Mouse (Mus musculus) CD4-positive naive resting alpha-beta T cell, adult 57 days (primary cell): ENCODE measurements around the gene Commd4. TPM values are rescaled to one million over a fixed set of nuclear protein-coding genes. Genes with fewer than 3 reads are reported as not detected.

Experiments used
- total RNA-seq: library from RNA; stranded (reverse); gene quantifications from one replicate; pipeline ENCODE4 v1.2.4, GENCODE M21; 2023

Commd4 gene
- total RNA-seq = 96.9 TPM

DNA sequence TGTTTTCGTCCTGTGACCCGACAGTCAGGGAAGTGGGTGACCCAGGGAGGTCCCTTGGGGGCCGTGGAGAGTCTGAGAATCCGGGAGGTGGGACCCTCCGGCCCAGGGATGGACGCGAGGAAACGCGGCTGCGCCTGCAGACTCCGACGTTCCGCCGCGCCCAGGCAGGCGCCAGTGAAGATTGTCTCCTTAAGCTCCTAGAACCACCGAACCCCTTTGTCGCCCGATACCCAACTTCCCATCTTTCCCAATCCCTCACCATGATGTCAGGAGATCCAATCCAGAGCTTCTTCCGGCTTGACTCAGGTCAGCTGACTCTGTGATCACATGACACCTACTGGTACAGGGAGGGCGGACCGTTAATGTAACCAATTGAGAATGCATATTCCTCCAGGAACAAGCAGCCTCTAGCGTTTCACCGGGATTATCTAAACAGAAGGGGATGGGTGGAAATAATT lies at the start of gene Commd4:
Gene Commd4, minus strand, starts transcription at position 319 of the 458 bp plus-strand sequence.

GRCm38 (mm10) chr9:57148144-57148878 lies 9.8 kb downstream of the Commd4 start, which contains the start of gene Neil1:
TSS of gene Neil1 (minus strand) at chr9:57148305.

DNA sequence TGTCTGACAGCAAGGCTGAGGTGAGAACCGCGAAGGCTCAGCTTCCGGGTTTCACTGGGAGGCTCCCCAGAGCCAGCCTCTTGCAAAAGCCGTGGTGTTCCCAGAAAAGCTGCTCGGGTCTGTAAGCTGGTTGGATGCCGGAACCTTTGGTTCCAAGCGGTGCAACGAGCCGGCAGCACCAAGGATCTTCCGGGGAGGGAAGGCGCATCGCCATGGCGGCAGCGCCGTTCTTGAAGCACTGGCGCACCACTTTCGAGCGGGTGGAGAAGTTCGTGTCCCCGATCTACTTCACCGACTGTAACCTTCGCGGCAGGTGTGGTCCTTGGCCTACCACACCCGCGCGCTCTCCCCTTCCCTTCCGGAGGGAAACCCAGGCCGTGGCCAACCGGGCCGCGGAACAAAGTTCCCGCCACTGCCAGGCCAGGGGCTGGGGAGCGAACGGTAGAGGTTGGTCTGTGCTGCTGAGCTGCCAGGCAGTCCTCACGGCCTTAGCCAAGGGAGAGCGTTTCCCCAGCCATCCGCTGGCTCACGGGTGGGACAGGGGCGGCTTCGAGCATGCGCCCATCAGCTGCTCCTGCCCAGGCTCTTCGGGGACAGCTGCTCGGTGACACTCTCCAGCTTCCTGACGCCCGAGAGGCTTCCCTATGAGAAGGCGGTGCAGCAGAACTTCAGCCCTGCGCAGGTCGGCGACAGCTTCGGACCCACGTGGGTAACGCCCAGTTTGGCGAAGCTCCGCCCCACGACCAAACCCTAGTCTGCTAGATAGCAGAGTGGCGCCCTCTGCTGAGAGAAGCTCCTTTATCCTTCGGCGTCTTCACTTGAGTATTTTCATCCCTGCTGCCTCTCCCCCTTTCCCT lies 27.3 kb downstream of the Commd4 start, which contains the start of gene Man2c1:
Gene Man2c1, plus strand, starts transcription at position 114 of the 857 bp plus-strand sequence.

Other genes with a start within 250 kb of the Commd4 start
- 14.1 TPM for gene Snx33, start 230.0 kb downstream of the Commd4 start, total RNA-seq
- 88.9 TPM for gene Imp3, start 220.9 kb downstream of the Commd4 start, total RNA-seq
- gene Snupn, start 207.5 kb downstream of the Commd4 start, total RNA-seq = 8.1 TPM
- 14.0 TPM for gene Ptpn9, start 163.4 kb downstream of the Commd4 start, total RNA-seq
- 111 TPM for gene Sin3a, start 86.3 kb downstream of the Commd4 start, total RNA-seq
- 189 TPM for gene Man2c1, start 27.6 kb downstream of the Commd4 start, total RNA-seq
- gene Neil1, start 10.0 kb downstream of the Commd4 start, total RNA-seq = 34.4 TPM
- gene Trcg1, start 78.2 kb upstream of the Commd4 start, total RNA-seq = not detected
- gene 1700017B05Rik, start 104.3 kb upstream of the Commd4 start, total RNA-seq = 97.8 TPM